In the genomic region with DNA sequence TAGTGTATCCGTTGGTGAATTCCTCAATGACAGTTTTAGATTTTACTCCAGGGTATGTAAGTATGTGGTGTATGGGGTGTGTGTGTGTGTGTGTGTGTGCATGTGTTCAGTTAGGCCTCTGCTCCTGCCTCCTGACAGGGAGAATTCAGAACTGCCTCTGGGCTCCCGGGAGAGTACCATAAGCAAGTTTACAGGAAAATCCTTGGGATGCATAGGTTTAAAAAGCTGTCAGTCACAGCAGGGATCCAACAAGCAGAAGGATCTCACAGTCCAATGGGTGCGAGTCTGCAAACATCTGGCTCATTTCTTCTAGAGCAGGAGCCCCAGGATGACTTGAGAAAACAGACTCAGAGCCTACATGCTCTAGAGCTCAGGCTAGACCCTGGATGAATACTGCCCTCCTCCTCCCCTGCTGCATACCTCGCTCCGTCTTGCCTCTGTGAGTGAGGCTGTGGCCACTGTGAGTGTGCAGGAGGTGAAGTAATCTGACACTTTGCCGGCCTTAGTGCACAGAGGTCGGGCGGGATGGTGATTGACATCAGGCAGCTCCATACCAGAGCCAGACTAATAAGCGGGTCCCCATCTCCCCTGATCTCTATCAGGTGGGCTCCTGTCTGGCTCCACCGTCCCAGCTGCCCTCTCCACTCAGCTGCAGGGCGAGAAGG, we compare ENCODE assay signal across 10 mouse cellular contexts. TPM values are rescaled to one million over a fixed set of nuclear protein-coding genes. Genes with fewer than 3 reads are reported as not detected.
DNase-seq lines count a peak whose midpoint lies in the region; ATAC-seq and TF ChIP-seq lines count a peak whose summit lies in the region.
"Had no signal": no experiment of that assay in that cellular context is flagged by ENCODE, and none has a peak within 500 bp of the region (broad histone marks: within the 10 kb centered on the region; RNA-seq: fewer than 3 reads in every experiment).

No protein-coding gene starts in this region.

- no peak for TF ChIP-seq CTCF in heart, adult 2 months (IDR thresholded peaks at IDR 0.05)
- no peak for TF ChIP-seq CTCF in stomach, postnatal 0 days (IDR thresholded peaks at IDR 0.05; ENCODE audit: low read depth)

- no peak for DNase-seq in heart, adult 2 months
- DNase-seq in heart, postnatal 4 days = no peak
- DNase-seq in midbrain, embryonic 10.5 days (ENCODE audit: low spot score) = peak; percentile 39
- no peak for DNase-seq in stomach, postnatal 0 days (ENCODE audit: low spot score)
- no peak for DNase-seq in left cerebral cortex, postnatal 14 days (ENCODE audit: low spot score in 2 of 2)
- no peak for DNase-seq in thymus, postnatal 0 days (ENCODE audit: low spot score)
- DNase-seq: cerebellum, adult 9-11 months had no signal

- no peaks in the 10 kb centered on the region for H3K9me3 ChIP-seq in midbrain, embryonic 10.5 days (replicated peaks)
- no peaks in the 10 kb centered on the region for H3K9me3 ChIP-seq in midbrain, embryonic 15.5 days
- no peaks in the 10 kb centered on the region for H3K9me3 ChIP-seq in intestine, embryonic 16.5 days (ENCODE audit: control insufficient read depth, low read length)
- H3K9me3 ChIP-seq in stomach, postnatal 0 days (ENCODE audit: control insufficient read depth, low read length) = no peaks in the 10 kb centered on the region
- H3K9me3 ChIP-seq: midbrain, embryonic 12.5 days had no signal

- no peak for TF ChIP-seq POLR2A in heart, adult 2 months (IDR thresholded peaks at IDR 0.05; ENCODE audit: insufficient read depth, low read depth, low read length)

- H3K36me3 ChIP-seq in heart, adult 2 months (ENCODE audit: control insufficient read depth, insufficient read depth, low read length) = no peaks in the 10 kb centered on the region
- H3K36me3 ChIP-seq in midbrain, embryonic 10.5 days = no peaks in the 10 kb centered on the region
- H3K36me3 ChIP-seq in midbrain, embryonic 15.5 days (replicated peaks) = no peaks in the 10 kb centered on the region
- H3K36me3 ChIP-seq in intestine, embryonic 16.5 days (ENCODE audit: control insufficient read depth, insufficient read depth, low read length) = no peaks in the 10 kb centered on the region
- H3K36me3 ChIP-seq in stomach, postnatal 0 days (ENCODE audit: control insufficient read depth, insufficient read depth, low read length) = no peaks in the 10 kb centered on the region
- H3K36me3 ChIP-seq: midbrain, embryonic 12.5 days had no signal

- 64% methylated on average over 11 of the region's 11 CpGs for WGBS in heart, adult 2 months
- 36% methylated on average over 11 of the region's 11 CpGs for WGBS in midbrain, embryonic 10.5 days
- WGBS in midbrain, embryonic 15.5 days = 31% methylated on average over 11 of the region's 11 CpGs
- 39% methylated on average over 11 of the region's 11 CpGs for WGBS in intestine, embryonic 16.5 days
- WGBS in stomach, postnatal 0 days = 36% methylated on average over 11 of the region's 11 CpGs

- H3K79me2 ChIP-seq in heart, adult 2 months (replicated peaks; ENCODE audit: control insufficient read depth, insufficient read depth, low read length) = no peaks in the 10 kb centered on the region

- 0 out of 2 replicates have a peak overlapping the region, but pooled peaks have one; percentile 9 for H3K9ac ChIP-seq in heart, adult 2 months (ENCODE audit: low read depth, low read length)
- H3K9ac ChIP-seq in midbrain, embryonic 15.5 days = no peak overlapping the region
- peak overlapping the region; percentile 42; the same call in 1 of the 2 replicates for H3K9ac ChIP-seq in intestine, embryonic 16.5 days (ENCODE audit: low read depth, low read length)
- H3K9ac ChIP-seq in stomach, postnatal 0 days (ENCODE audit: low read length) = no peak overlapping the region
- H3K9ac ChIP-seq: midbrain, embryonic 12.5 days had no signal

- peaks cover 27% of the 10 kb centered on the region for H3K4me1 ChIP-seq in heart, adult 2 months (ENCODE audit: control insufficient read depth, insufficient read depth, low read length)
- peaks cover 38% of the 10 kb centered on the region for H3K4me1 ChIP-seq in midbrain, embryonic 10.5 days
- no peaks in the 10 kb centered on the region for H3K4me1 ChIP-seq in midbrain, embryonic 15.5 days
- H3K4me1 ChIP-seq in intestine, embryonic 16.5 days (ENCODE audit: control insufficient read depth, insufficient read depth, low read length) = peaks cover 48% of the 10 kb centered on the region
- peaks cover 35% of the 10 kb centered on the region for H3K4me1 ChIP-seq in stomach, postnatal 0 days (replicated peaks; ENCODE audit: control insufficient read depth, insufficient read depth)

- no peaks in the 10 kb centered on the region for H3K27me3 ChIP-seq in heart, adult 2 months (ENCODE audit: control insufficient read depth, insufficient read depth, low read length)
- no peaks in the 10 kb centered on the region for H3K27me3 ChIP-seq in midbrain, embryonic 10.5 days (ENCODE audit: low read depth, poor library complexity, severe bottlenecking)
- no peaks in the 10 kb centered on the region for H3K27me3 ChIP-seq in midbrain, embryonic 15.5 days (replicated peaks)
- no peaks in the 10 kb centered on the region for H3K27me3 ChIP-seq in intestine, embryonic 16.5 days (replicated peaks; ENCODE audit: control insufficient read depth, insufficient read depth, low read length)
- no peaks in the 10 kb centered on the region for H3K27me3 ChIP-seq in stomach, postnatal 0 days (ENCODE audit: control insufficient read depth, insufficient read depth, low read length)
- H3K27me3 ChIP-seq: midbrain, embryonic 12.5 days had no signal

- TF ChIP-seq EP300 in heart, adult 2 months (IDR thresholded peaks at IDR 0.05; ENCODE audit: insufficient read depth, low read depth, low read length) = no peak
- no peak for TF ChIP-seq EP300 in stomach, postnatal 0 days (optimal IDR thresholded peaks at IDR 0.05)

- no peak overlapping the region for H3K4me3 ChIP-seq in heart, adult 2 months
- no peak overlapping the region for H3K4me3 ChIP-seq in midbrain, embryonic 10.5 days
- H3K4me3 ChIP-seq in midbrain, embryonic 15.5 days = no peak overlapping the region
- no peak overlapping the region for H3K4me3 ChIP-seq in intestine, embryonic 16.5 days (ENCODE audit: low read length)
- no peak overlapping the region for H3K4me3 ChIP-seq in stomach, postnatal 0 days (ENCODE audit: low read depth, low read length)
- H3K4me3 ChIP-seq: midbrain, embryonic 12.5 days had no signal

- peak overlapping the region; percentile 36 for H3K27ac ChIP-seq in heart, adult 2 months
- 0 out of 2 replicates have a peak overlapping the region, but pooled peaks have one; percentile 64 for H3K27ac ChIP-seq in midbrain, embryonic 10.5 days (replicated peaks)
- H3K27ac ChIP-seq in midbrain, embryonic 15.5 days = no peak overlapping the region
- H3K27ac ChIP-seq in intestine, embryonic 16.5 days (ENCODE audit: low read length) = peak overlapping the region; percentile 68
- H3K27ac ChIP-seq in stomach, postnatal 0 days (replicated peaks) = peak overlapping the region; percentile 88; the same call in 1 of the 2 replicates

- no peak overlapping the region for H3K4me2 ChIP-seq in midbrain, embryonic 15.5 days
- no peak overlapping the region for H3K4me2 ChIP-seq in intestine, embryonic 16.5 days (ENCODE audit: low read depth, low read length)
- H3K4me2 ChIP-seq in stomach, postnatal 0 days (replicated peaks; ENCODE audit: low read depth) = no peak overlapping the region
- H3K4me2 ChIP-seq: midbrain, embryonic 12.5 days had no signal

- no peak for ATAC-seq in midbrain, embryonic 15.5 days (replicated peaks)
- no peak for ATAC-seq in intestine, embryonic 16.5 days
- no peak for ATAC-seq in stomach, postnatal 0 days (ENCODE audit: low FRiP score, low TSS enrichment)

- intact Hi-C loops in heart, adult 2 months (cut with DNase I) = loop anchor here (5.0 kb wide), 1 partner anchor 38 kb away; no protein-coding TSS in a partner anchor
- intact Hi-C loops in left cerebral cortex, postnatal 14 days (cut with DNase I) = no loop called here

RNA-seq across cellular contexts. Expression of a gene that starts 9.7 kb away (rescaled TPM):
- 100 to 1,000 TPM; 101 to 102 TPM for total RNA-seq in heart, adult 2 months (2021)
- 130 and 147 TPM in 2 replicates for polyA plus RNA-seq in heart, adult 2 months (2012; rRNA removed)
- 10 to 100 TPM; 23.3 to 30.8 TPM for total RNA-seq in heart, postnatal 4 days (2021)
- 5.2 and 7.6 TPM in 2 replicates for polyA plus RNA-seq in midbrain, embryonic 10.5 days (2016; fragmentation: Nextera tagmentation; extraction: Ambion mirVana)
- 14.9 and 15.2 TPM in 2 replicates for polyA plus RNA-seq in midbrain, embryonic 15.5 days (2015; fragmentation: Nextera tagmentation; extraction: Ambion mirVana)
- polyA plus RNA-seq in intestine, embryonic 16.5 days (2015; fragmentation: Nextera tagmentation; extraction: Ambion mirVana) = 53.5 and 58.1 TPM in 2 replicates
- 39.4 and 47.5 TPM in 2 replicates for polyA plus RNA-seq in stomach, postnatal 0 days (2015; fragmentation: Nextera tagmentation; extraction: Ambion mirVana)
- total RNA-seq in left cerebral cortex, postnatal 14 days (2021) = 10 to 100 TPM; 13.0 to 13.6 TPM
- polyA plus RNA-seq in thymus, postnatal 0 days (2015; fragmentation: Nextera tagmentation; extraction: Ambion mirVana) = 8.9 and 10.4 TPM in 2 replicates

Comparison
In these comparisons a context has a peak if more than half of its experiments do, and no peak if none do; other contexts are left out.
1. H3K9ac ChIP-seq: peak in heart, adult 2 months (single experiment) and intestine, embryonic 16.5 days (single experiment); none in midbrain, embryonic 15.5 days (single experiment) and stomach, postnatal 0 days (single experiment).